Mouse (Mus musculus): ENCODE results near the gene Cdkl2.
A peak's percentile ranks its signal among the peaks of the same experiment; 100 is the strongest.

Gene Cdkl2

DNA sequence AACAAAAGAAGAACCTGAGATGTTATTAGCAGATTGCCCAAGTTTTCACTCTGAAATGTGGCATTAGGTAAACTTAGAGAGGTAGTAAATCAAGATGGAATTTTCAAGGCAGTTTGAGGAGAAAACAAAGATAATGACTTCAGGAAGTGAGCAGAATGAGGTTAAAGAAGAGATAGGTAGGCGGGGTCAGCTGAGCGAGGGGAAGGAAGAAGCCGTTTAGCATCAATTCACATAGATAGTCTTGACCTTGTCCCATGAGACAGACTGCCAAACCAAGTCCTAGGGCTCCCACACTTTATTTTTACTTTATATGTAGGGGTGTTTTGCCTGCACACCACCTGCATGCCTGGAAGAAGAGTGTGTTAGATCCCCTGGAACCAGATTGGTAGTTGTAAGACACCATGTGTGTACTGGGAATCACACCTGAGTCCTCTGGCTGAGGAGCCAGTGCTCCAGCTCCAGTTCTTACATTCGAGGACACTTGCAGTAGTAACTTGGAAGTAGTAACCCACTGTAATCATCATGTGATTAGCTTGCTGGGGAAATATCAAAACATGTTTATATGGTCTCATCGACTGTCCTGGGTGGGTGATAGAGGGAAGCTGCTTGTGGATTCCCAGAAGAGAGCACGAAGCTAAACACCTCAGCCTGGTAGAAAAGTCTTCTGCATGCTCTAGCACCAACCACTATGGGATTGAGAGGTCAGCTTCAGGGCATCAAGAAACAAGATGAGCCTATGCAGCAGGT is 52.3 kb downstream of the Cdkl2 start:
- DNase-seq, result no peak

DNA sequence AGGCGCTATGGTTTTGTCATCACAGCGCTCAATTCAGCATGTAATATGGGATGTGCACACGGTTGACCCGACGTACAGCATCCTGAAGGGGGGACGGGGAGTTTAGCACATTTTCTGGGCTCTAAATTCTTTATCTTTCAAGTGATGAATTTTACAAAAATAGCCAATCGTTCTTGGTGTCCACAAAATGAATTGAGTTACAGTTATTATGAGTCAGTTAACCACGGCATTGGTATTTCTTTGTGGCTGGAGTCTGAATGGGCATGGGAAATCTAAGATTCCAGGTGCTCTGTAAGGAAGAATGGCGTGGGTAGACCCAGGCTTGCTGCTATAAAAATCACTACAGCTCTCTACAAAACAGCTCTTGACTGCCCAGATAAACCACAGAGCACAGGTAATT is 54.4 kb downstream of the Cdkl2 start:
- no peak for DNase-seq

DNA sequence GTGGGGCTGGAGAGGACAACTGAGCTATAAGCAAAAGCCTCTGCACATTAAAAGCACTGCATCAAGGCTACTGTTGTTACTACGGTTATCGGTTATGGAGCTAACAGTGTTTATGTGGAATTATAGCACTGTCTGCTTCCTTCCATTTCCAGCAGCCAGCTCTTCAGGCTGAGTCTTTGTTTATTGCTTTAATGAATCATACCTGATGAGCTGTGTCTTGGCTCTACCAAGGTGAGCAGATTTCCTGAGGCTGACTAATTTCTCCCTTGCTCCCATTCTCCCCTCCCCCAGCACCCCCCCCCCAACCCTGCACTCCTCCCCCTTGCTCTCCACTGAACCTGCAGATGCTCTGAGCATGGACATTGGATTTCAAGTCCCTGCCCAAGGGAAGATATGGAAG is 55.9 kb downstream of the Cdkl2 start:
- DNase-seq, result no peak

DNA sequence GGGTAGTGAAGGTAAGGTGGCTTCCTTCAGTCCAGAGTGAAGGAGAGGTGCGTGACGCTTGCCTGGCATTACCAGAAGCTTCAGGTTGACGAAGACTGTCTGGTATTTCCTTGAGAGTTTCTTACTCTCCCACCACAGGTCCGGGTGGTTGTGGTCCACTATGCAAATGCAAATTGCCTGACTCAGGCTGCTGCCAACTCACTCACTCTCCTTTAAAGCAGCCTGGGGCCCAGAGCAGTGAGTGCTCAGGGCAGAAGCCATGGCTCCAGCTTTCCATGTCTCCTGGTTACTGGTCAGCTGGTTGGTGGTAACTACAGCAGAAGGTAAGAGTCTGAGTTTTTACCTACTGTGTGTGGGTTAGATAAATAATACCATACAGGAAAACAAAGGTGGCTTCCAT is 56.4 kb downstream of the Cdkl2 start, which contains the start of gene Odaph:
Odaph (plus strand) TSS at position 240 of the 400 bp plus-strand sequence.
- peak in 1 of 2 experiments; percentile 6 for DNase-seq

DNA sequence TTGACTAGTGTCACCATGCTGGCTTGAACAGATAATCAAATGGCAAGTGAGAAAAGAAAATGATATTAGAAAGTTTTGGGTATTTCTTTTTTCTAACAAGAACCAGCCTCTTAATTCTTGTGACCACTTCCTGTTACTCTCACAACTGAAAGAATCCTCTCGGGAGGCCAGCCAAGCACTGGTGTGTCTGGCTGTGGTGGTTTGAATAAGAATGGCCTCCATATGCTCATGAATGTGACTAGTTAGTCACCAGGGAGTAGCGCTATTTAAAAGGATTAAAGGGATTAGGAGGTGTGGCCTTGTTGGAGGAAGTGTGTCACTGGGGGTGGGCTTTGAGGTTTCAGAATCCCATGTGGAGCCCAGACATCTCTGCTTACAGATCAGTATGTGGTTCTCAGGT is 58.0 kb downstream of the Cdkl2 start:
- no peak for DNase-seq

DNA sequence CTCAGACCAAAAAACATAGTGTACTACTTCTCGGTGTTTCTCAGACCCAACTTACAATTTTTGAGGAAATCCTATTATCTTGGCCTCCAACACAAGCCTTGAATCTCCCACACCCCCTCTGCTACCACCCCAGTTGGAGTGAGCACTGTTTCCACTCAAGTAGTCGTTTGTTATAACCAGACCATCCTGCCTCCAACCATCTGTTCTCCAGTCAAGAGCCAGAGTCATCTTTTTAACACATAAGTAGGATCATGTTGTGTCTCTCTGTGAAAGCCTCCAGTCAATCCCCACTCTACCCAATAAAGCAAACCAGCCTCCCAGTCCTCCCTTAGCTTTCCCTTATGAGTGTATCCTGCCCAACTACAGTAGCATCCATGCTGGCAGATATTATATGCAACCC is 60.2 kb downstream of the Cdkl2 start:
- DNase-seq, result no peak

DNA sequence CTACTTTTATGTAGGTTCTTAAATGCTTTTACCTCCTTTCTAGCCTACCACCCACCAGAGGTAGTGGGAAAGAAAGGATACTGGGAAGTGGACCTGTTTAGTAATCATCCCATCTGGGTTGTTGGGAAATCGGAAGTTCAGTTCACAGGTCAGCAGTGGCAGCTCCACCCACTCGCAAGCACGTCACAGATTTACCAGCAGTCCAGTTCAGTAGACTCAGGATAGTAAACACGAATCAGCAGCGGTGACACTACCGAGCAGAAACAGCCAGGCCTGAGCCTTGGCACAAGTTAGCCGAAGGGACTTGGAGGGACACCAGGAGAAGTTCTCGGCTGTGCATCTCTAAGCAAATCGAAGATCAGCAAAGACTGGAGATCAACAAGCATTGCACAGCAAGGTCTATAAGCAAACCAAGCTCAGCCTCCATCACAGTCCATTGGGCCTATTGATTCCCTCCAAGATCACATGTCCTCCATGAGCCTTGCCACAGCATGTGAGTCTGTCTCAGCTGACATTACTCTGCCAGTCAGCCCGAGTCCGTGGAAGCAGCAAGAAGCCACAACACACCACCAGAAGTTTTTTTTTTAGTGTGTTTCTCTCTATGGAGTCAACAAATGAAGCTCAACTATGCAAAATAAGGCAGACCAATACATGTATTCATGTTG is 62.4 kb downstream of the Cdkl2 start:
- no peak for DNase-seq

DNA sequence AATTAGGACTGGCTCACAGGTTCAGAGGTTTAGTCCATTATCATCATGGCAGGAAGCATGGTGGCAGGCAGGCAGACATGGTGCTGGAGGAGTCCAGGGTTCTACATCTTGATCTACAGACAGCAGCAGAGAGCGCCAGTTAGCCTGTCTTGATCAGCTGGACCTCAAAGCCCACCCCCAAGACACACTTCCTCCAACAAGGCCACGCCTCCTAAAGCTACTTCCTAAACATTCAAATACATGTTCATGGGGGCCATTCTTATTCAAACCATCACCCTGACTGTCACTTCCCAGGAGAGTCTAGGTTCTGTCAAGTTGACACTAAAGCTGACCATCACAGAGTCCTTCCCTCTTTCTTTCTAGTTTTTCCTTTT is 66.3 kb downstream of the Cdkl2 start:
- DNase-seq, result no peak

DNA sequence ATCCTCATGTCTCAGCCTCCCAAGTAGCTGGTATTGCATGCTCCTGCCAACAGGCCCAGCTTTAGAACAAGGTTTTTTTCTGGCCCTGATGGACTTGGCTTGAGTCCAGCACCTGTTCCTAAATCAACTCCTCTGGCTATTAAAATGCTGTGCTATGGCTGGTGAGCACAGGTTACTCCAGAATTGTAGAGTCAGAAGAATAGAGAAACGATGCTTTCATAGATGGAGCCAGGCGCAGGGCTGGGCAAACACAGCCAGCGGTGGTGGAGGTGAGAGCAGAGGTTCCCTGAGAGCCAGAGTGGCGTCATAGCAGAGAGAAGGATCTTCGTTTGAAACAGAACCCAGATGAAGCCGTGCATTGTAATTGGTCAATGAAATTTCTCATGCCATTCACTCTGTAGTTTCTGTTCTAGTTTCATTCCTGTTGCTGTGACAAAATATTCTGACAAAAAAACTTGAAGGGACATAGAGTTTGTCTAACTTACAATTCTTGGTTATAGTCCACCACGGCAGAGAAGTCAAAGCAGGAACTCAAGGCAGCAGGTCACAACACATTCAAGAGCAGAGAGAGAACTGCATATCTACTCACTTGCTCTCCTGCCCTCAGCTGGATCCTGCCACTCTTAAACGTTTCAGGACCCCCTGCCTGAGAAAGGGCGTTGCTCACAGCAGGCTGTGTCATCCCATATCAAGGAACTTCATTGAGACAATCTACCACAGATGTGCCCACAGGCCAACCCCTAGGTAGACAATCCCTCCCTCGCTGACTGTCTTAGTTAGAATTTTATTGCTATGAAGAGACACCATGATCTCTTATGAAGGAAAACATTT is 66.9 kb downstream of the Cdkl2 start:
- DNase-seq, result no peak

DNA sequence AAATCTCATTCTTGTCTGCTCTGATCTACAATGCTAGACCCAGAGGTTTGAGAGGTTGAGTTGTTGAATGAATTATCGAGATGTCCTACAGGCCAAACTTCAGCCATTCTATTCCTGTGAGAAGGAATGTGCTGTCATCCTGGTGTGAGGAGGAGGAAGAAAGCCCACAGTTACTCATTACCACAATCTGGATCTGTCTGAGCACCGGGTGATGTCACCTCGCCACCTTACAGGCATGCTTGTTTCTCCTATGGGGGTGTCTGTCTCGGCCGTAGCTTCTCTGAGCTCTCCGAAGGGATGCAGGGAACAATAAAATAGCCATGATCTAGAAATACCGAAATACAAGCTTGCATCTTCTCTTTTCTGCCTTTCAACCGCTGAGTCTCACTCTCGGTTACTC is 67.9 kb downstream of the Cdkl2 start:
- no peak for DNase-seq

DNA sequence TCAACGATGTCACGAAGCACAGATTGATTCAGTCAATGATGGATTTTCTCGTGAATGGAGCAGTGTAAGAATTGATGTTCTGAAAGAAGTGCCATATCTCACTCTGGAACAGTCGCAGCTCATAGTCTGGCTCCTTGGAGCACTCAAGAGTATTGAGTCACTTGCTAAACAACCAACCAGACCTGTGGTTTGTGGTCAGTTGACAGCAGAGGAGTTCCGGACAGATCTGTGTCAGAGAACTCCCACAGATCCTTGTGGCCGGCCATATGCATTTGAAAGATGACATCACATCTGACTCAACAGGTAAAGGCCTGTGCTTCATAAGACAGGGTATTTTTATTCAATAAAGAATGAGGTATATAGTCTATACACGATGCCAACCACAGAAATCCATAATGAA is 69.7 kb downstream of the Cdkl2 start:
- DNase-seq, result no peak

DNA sequence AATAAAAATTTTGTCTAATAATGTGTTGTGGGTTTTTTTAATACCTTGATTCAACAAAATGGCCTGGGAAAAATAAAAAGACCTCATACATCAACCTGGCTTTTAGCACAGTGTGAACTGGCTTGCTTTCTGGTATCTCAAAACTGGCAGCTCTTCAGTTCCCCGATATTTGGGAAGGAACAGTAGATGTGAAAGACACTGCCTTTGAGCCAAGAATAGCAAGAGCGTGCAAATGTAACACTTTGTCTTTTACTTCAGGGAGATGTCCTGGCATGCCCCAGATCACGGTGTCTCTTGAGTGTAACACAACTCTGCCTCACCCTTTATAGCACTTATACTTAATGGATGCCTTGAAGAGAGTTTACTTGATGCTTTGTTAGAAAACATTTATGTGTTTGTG is 71.6 kb downstream of the Cdkl2 start:
- DNase-seq, result no peak

DNA sequence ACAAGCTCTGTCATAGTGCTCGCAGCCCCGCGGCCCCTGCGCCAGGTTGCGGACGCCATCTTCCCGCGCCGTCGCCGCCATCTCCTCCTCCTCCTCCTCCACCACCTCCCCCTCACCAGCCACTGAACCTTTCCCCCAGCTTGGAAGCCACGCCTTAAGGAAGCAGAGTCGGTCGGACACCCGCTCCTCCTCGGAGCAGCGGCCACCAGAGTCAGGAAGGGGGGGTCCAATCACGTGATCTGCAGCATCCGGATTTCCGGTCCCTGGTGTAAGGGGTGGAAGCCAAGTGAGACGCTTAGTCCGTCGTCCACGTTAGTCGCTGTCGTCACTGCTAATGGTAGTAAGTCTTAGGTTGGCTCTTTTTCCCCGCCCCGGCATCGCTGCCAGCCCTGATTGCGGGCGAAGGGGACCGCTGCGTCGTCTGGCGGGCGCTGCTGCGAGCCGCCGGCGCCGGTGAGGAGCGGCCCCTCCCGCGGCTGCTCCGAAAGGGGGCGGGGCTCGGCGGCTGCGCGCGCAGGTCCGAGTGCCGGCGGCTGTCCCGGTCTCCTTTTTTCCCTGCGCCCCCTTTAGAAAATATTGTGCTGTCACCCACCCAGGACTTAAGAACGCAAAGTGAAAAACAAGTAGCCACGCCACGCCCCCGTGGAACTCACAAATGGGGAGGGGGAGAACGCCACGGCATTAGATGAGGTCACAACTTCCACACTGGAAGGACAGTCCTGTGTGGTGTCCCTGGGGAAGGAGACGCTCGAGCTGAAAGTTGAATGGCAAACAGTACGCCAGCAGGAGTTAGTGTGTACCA is 80.8 kb downstream of the Cdkl2 start, which contains the start of gene Rchy1:
Rchy1 (minus strand) TSS at position 430 of the 802 bp plus-strand sequence.
- DNase-seq, result peak; percentile 96 to 98

DNA sequence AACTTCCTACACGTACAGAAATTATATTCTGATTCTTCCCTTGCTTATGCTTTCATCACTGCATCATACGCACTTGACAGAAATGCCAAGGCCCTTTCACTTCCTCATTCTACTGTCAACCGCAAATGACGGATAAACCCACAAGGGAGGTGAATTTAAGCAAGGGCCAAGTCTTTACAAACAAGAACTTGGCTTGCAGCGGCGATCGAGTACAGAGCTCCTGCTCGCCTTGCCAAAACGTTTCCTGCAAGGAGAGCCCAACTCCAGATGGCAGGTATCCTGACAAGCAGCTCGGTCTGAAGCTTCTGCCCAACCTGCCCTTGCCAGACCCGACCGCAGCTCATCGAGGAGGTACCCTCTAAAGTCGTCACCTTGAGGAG is 81.4 kb downstream of the Cdkl2 start:
- peak; percentile 80 to 81 for DNase-seq

DNA sequence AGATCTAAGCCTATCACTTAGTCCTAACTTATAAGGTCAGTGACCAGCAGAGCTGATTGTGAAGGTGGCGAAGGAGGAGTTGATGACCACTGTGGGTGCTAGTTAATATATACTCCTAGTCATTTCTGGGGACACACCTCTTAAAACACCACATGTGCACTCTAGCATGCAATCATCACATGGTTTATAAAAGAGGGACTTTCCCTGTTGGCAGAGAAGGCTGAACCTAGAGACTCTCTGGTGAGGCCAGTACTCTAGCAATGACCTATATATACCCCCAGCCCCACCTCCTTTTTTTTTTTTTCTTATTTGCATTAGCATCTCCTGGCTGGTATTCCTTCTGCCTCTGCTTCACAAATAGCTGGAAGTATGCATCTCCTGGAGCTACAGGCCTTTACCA is 82.3 kb downstream of the Cdkl2 start:
- DNase-seq, result peak in 1 of 2 experiments; percentile 25

DNA sequence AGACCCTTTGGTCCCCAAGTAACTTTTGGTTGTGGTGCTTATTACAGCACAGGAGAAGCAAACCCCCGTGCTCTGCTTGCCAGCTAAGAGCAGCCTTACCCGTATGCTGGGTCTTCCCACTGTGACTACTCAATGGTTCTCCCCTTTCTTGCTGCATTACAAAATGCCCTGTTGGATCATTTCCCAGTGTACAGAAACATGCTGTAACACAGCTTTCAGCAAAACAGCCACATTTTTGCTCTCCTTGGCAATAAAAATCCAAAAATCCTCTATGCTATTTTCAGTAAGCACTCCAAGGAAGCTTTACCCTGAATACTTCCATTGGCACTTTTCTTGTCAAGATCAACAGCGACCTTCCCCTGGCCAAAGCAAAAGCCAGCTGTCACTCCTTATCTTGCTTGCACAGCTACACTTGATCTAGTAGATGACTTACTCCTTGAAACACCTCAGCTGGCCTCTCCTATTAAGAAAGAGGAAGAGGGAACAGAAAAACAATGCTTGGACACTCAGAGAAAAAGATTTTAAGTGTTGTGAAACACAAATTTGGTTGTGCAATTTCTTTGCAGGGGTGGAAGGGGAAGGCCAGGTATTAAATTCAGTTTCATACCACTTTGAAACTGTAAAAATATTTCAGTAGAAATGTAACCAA is 83.0 kb downstream of the Cdkl2 start:
- peak; percentile 22 to 57 for DNase-seq

DNA sequence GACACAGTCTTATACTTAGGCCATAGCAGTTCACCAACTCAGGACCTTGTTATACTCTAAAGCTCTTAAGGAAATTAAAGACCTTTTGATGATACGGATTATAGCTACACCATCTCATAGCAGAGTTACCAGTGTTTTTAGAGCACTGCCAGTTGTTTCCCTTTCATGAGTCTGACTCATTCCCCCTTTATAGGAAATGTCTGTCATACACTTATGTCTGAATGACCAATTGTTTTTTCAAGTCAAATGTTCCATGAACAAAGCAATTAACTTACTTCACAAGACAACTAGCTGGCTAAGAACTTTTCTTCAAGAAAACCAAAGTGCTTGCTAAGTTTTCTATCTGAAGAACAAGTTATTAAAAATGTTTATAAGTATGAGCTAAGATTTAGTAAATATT is 83.7 kb downstream of the Cdkl2 start:
- DNase-seq, result no peak

DNA sequence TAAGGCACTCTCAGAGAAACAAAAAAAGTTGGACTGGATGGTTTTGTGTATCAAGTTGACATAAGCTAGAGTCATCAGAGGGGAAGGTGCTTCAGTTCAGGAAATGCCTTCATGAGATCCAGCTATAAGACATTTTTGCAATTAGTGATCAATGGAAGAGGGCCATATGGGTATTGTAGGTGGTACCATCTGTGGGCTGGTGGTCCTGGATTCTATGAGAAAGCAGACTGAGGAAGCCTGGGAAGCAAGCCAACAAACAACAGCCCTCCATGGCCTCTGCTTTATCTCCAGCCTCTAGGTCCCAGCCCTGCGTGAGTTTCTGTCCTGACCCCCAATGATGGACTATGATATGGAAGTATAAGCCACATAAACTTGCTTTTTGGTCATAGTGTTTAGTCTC is 84.6 kb downstream of the Cdkl2 start:
- DNase-seq, result no peak

DNA sequence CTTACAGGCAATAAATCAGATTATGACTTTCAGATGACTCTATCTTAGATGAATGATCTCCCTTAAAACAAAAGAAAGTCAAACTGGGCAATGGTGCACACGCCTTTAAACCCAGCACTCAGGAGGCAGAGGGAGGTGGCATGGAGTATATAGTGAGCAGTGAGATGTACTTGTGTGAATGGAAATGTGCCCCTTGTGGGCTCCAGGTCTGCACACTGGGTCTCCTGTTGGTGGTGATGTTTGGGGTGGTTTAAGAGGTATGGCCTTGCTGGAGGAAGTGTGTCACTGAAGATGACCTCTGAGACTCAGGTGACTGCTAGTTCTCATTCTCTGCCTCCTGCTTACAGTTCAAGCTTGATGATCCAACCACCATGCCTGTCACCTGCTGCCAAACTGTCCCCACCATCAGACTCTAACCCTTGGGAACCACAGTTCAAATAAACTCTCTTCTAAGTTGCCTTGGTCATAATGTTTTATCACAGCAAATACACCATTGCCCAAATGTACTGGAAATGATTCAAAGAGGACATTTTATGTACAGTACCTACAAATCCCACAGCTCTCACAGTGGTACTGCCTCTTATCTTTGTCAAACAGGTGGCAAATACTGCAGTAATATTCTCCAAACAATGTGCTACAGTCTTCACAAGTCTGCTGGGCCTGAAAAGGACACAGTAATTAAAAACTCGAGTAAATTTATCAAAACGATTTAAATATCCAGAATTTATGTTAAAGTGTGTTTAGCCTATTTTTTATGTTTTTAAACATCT is 86.5 kb downstream of the Cdkl2 start:
- DNase-seq, result no peak

All from lung, adult 18-20 months (tissue).